Mouse (Mus musculus): ENCODE measurements around the gene Rhov.

The Rhov gene

DNA sequence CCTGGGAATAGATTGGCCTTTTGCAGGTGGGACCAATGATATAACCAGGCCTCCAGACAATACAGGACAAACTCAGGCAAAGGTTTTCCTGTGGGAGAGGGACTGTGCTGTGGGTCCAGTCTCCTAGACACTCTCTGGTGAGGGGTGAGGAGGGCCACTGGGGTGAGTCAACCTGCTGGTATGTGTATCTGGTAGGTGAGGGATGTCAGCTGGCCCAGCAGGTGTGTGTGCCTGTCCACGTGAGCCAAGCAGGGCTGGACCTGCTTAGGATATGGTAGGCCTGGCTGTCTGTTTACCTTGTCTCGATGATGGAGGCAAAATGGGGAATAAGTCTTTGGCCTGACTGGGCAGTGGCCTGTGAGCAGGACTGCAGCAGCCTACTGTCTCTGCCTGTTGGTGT, 32.4 kb downstream of the Rhov start:
- DNase-seq (ENCODE audit: extremely low spot score, low spot score), result no peak

DNA sequence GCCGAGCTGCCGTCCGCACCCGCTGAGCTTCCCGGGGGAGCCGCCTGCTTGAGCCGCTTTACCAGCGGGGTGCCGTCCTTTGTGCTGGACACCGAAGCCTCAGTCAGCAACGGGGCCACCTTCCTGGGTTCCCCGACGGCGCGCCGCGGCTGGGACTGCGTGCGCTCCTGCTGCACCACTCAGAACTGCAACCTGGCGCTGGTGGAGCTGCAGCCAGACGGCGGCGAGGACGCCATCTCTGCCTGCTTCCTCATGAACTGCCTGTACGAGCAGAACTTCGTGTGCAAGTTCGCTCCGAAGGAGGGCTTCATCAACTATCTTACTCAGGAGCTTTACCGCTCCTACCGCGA, 33.2 kb downstream of the Rhov start:
- peak; percentile 41 for DNase-seq (ENCODE audit: extremely low spot score, low spot score)

DNA sequence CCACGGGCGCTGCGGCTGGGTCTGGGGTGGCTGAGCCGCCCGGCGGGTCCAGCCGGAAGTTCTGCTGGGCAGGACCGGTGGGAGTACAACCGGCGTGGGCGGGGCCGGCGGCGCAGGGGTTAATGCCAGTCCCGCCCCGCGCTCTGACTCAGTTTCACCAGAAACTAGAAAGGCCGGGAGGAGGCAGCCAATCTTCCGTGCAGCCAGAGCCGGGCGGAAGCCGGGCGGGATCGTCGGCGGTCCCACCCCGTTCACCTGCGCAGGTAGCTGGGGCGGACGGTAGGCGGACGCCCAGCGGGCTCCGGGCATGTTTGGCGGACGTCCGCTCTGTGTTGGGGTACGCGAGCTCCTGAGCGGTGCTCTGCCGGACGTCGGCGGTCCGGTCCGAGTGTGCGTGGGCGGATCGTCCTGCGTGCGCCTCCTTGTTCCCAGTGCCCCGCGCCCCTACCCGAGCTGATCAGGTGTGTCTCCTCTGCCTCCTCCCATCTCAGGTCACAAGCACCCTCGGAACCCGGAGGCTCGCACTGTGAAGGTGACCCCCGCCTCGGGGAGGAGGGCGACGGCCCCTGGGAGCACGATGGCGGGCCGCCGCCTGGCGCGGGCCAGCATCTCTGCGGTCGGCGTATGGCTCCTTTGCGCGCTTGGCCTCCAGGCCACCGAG, 33.7 kb downstream of the Rhov start, which contains the start of gene Spint1:
TSS of gene Spint1 (plus strand) at position 153 of the 661 bp plus-strand sequence.
- peak; percentile 44 for DNase-seq (ENCODE audit: extremely low spot score, low spot score)

DNA sequence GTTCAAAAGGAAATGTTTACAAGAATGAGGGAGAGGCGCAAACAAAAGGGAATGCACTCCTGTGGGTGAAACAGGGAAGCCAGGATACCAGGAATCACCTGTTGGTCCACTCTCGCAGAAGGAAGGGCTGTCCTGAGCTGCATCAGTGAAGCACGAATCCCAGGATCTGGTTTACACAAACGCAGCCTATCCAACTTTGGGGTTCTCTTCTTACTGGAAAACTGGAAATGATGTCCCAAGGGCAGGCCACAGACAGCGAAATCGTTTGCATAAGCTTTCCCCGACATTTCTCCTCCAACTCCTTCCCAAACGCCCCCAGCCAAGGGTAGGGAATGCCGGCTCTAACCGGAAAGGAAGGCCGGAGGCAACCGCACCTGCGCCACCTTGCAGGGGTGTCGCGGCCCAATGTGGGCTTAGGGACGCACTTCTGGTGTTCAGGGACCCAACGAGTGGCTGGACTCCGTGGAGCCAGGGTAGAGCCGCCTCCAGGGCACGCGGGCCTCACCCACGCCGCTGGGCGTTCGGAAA, 34.3 kb downstream of the Rhov start:
- no peak for DNase-seq (ENCODE audit: extremely low spot score, low spot score)

DNA sequence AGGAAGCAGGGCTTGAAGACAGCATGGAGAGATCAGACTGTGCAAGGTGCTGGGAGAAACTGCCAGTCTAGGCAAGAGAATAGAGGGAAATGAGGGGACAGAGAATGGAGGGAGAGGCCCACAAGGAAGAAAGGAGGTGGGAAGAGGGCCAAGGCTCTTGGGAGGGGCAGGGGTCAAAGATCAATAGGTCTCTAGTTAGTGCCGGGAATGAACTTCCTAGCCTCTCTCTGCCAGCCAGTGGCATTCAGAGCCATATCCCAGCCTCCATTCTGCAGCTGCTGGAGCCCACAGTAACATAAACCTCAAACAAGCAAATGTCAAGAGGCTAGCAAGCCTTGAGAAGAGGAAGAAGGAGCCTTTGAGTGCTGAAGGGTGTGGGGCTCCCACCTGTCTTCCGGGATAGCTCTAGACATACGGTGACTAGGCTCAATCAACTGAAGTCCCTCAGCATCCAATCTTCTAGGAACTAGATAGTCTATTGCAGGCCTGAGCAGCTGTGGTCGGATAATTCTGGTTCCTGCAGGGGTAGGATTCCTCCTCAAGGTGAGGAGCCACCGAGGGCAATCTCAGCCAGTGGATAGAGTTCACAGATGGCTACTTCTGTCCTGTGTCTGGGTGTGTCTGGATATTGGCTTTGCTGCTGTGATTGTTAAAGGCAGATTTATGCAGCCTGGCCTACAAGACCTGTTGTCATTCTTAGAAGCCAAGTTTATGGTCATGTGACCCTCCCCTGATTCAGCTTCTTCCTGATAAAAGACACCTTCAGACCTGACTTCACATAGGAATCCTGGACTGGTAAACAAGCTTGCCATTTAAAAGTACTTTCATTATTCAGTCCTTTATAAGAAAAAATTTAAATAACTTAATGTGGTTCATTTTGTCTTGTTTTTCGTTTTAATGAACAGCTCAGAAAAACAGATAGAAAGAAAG, 41.0 kb downstream of the Rhov start, which contains the start of gene Ppp1r14d:
TSS of gene Ppp1r14d (minus strand) at position 132 of the 930 bp plus-strand sequence.
- no peak for DNase-seq (ENCODE audit: extremely low spot score, low spot score)
